Mouse (Mus musculus) hindlimb bud, embryonic 11.5 days (tissue): ENCODE results near the gene Enpp7.
A peak's percentile ranks its signal among the peaks of the same experiment; 100 is the strongest.

ENCODE experiments used
- DNase-seq: peaks from one replicate; pipeline ENCODE4 v3.0.0-alpha.2; 2012; ENCODE audit warnings: low read depth, low spot score; ENCODE audit errors: extremely low spot score

The Enpp7 gene

DNA sequence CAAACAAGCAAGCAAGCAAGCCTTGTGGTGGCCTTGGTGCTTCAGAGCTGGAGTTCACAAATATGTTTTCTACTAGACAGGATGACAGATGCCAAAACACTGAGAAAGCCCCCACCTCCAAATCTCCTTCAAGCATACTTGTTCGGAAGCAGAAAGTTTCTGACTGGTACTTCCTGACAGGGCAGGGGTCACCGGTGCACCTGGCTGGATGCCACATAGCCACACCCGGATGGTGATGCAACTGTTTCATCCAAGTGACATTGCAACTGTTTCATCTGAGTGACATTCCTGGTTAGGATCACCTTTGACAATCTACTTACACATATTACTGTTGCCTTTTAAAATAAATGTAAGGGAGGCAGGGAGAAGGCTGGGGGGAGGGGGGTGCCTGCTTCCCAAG is 9.2 kb downstream of the Enpp7 start:
- DNase-seq = no peak

GRCm38 (mm10) chr11:118998540-118999265 is 10.7 kb downstream of the Enpp7 start:
- peak; percentile 83 for DNase-seq

DNA sequence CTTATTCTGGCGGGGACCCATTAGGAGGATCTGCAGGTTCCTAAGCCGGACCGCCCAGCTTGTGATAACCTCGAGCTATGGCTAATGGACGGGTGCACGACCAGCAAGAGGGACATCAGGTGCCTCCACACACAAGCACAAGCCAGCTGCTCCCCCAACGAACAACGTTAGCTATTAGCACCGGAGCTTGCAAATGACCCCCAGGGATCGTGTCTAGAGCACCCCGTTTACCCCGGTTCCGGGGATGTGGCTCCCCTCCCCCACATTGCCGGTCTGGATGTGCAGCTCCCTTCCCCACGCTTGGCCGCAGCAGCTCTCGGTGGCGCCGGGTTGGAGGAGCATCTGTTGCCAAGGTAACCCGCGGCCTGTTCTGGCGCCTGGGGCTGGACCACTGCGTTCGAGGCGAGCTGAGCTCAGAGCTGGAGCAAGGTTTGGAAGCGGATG is 11.4 kb downstream of the Enpp7 start:
- DNase-seq = no peak

- DNase-seq = no peak
These were observed 12.9 kb downstream of the Enpp7 start for GRCm38 (mm10) chr11:119000877-119001276.

- no peak for DNase-seq
These were observed 13.6 kb downstream of the Enpp7 start for GRCm38 (mm10) chr11:119001493-119002128.

DNA sequence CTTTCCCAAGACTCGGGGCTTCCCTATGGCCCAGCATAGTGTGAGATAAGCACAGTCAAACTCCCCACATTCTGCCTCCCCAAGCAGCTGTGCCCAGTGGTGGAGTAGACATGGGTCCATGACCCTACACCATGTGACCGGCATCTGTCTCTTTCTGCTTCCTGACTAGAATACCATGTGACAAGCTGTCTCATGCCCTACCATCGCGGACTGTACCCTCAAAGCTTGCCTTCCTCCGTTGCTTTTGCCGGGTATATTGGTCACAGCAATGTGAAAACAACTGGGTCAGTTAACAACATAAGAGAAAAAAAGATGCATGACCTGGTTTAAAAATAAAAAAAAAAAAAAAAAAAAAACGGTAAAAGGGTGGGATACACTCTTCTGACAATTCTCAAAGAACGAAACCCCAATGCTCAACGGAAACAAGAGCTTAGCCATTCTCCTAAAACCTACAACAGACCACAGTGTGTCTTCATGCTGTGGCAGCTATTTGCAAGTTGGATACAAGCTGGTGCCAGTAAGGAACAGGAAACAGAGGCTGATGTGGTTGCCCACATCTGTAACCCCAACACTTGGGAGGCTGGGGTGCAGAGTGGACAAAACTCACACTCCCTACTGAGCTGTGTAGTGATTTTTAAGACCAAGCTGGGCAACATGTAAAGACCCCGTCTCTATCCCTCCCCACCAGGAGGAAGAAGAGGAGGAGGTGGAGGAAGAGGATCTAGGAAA is 17.7 kb downstream of the Enpp7 start:
- DNase-seq = no peak

- no peak for DNase-seq
These were observed 18.5 kb downstream of the Enpp7 start for GRCm38 (mm10) chr11:119006462-119006861.

DNA sequence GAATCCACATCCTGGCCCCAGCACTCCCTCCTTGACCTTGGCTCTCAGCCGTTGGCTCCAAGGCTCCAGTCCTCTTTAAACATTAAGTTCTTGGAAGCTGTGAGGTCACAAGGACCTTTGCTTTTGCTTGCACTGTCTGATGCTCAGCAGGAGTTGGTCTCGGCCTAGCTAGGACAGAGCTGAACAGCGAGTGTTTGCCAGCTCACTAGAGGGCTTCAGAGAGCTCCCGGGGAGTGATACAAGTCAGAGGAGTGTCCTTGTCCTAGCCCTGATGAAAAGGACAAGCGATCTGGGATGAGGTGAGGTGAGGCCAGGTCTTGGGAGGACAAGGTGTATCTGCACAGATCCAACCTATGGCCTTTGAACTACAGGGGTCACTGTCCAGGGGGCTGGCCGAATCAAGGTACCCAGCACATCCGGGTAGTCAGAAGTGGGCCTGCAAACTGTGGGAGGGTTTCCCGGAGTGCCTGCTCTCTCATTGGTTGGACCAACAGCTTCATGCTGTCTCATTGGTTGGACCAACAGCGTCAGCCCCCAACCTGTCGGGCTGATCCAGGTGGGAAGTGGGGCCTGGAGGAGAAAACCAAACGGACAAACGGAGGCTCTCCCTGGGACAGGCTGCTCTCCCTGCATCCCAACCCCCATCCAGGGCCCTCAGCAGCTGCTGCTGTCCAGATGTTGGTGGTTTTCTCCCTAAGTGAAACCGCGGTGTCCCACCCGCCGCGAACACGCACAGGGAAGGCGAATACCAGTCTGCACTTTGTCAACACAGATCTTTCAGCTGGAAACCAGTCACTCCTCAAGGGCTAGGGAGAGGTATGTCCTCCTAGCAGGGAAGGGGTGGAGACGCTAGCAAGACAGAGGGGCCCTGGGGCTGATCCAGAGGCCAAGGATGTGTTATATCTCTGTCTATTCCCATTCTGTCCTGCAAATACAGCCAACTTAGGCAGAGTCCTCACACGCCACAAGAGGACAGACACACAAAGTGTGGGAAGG is 19.8 kb downstream of the Enpp7 start:
- DNase-seq = no peak

GRCm38 (mm10) chr11:119014455-119014854 is 26.5 kb downstream of the Enpp7 start:
- DNase-seq = no peak

- no peak for DNase-seq
These were observed 29.5 kb downstream of the Enpp7 start for GRCm38 (mm10) chr11:119017506-119017905.

DNA sequence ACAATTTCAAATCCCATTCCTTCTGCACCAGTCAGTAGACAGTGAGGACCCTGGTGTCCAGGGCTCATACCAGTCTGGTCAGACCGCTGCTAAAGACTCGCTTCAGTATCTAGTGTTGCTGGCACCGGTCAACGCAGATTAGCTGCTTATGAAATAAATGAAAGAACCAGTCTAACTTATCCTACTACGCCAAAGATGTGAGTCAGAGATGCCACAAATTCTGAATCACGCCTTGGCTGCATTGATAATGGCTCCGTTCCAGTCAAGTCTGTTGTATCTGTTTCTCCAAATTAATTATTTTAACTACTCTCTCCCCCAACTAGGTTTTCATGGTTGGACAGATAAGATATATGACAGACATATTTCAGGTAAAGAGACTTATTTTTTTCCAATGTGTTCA is 33.2 kb downstream of the Enpp7 start:
- no peak for DNase-seq

- no peak for DNase-seq
These were observed 34.3 kb downstream of the Enpp7 start for GRCm38 (mm10) chr11:119022068-119022894.

DNA sequence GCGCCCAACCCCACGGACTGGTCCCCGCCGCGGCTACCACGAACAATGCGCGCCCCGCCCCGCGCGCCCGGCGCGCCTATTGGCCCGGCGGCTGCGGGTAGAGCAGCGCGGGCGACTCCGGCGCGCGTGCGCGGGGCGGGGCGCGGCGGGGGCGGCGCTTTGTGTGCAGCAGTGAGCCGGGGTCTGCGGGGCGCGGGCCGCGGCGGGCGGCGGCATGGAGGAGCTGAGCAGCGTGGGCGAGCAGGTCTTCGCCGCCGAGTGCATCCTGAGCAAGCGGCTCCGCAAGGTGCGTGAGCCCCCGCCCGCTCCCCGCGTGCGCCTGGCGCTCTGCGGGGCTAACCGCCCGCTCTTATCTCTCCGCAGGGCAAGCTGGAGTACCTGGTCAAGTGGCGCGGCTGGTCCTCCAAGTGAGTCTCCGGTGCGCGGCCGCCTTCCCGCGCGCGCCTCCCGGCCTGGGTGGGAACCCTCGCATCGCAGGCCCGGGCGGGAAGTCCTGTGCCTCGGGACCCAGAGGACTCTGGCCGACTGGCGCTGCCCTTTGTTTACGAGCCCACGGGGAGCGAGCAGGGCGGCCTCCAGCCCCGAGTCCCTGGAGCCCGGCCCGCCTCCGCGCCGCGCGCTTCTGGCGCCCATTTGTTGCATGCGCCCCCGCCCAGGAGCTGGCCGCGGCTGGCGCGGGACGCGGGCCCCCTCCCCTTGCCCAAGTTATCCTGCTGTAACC is 35.1 kb downstream of the Enpp7 start, which contains the start of gene Cbx2:
Gene Cbx2 (plus strand): TSS at position 68 of the 721 bp plus-strand sequence.
- DNase-seq = no peak

DNA sequence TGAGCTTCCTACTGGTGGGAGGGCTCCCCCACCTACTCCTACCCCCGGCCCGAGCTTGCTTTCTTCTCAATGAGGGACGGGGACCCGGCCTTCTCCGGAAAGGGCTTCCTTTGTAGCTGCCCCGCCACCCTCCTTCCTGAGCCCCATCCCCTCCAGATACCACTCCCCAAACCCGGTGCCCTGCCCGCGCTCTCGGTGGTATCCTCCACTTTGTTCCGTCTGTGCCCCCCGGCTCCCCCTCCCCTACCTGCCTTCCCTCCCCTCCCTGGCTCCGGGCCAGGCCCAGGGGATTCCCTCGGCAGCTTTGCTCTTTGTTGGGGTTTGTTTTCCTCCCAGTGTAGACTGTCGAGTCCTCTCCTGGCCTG is 35.6 kb downstream of the Enpp7 start:
- no peak for DNase-seq

DNA sequence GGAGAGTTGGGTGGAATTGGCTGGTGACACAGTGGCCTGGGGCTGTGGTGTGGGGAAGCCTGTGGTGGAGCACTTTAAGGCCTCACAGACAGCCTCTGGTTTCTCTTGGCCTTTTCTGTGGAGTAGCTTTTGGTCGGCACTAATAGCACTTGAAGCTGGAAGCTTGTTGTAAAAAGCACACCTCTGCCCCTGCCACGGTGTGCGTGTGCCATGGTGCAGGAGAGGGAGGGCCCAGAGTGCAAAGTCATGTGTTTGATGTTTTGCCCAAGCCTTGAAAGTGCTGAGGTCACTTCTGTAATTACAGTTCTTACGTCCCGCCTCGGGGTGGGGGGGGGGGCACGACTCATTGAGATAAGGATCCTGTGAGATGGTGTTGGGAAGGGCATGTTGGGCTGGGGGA is 36.3 kb downstream of the Enpp7 start:
- no peak for DNase-seq

DNA sequence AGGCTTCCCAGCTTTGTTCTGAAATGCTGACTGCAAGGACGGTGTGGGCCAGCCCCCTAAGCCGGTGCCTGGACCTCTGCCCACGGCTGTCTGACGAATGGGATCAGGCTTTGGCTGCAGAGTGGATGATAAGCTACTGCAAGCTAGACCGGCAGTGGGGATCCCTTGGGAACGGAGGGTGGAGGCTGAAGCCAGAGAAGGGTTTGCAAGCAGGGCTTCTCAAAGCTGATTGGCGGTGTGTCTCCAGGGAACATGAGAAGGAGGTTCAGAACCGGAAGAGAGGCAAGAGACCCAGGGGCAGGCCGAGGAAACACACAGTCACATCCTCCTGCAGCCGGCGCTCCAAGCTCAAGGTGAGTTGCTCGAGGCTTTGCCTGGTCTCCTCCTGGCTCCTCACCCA is 38.2 kb downstream of the Enpp7 start:
- DNase-seq = no peak

DNA sequence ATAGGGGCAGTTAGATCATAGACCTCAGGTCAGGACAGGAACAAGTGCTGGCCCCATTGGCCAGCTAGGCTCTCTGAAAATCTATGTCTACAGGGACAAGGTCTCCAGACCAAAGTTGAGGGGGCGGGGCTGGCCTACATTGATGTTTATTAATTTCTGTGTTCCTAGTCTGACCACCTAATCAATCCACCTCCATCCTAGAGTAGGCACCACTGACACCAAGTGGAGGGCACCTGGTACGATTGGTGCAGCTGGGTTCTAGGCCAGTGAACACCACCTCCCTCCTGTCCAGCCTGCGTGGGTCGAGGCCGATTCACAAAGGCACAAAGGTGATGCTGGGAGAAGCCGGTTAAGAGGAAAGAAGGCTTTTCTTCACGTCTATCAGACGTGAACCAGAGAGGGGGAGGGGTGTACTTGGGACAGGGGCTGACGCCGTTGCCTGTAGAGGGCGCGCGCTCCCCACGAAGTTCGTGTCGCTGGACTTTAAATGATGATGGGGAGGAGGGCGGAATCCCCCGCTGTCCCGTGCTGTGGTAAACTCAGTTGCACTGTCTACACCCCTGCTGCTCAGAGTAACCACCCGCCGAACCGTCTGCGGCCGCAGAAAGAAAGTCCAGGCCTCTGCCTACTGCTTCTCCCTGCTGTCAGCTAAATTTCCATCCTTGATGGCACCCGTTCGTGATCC is 46.0 kb downstream of the Enpp7 start:
- DNase-seq = no peak

DNA sequence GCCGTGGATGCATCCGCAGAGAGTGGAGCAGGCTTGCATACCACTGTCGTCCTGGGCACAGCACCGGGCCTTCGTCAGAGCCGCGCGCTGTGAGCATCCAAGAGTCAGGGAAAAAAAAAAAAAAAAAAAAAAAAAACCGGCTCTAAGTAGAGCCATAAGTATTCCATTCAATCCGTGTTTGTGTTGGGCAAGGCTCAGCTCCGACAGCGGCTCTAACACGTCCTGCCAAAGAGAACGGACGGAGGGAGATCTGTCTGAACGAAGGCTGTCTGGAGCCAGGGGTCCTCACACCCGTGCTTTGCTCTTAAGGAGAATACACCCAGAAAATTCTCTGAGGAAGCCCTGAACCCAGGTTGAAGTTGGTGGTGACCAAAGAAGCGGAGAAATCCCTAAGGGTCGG is 46.6 kb downstream of the Enpp7 start:
- DNase-seq = no peak
